Mouse (Mus musculus) MEL (cell line): ENCODE results near the gene Pgls.

Experiments used
- EP300 ChIP-seq, 2 experiments: IDR thresholded peaks; 2 replicates each; pipeline ENCODE4 v1.6.1; 2011; ENCODE audit warnings: improper control_type of control experiment in 2 of 2, low read length in 2 of 2, low read depth in 1 of 2, mild to moderate bottlenecking in 1 of 2
- GABPA ChIP-seq: IDR thresholded peaks from 2 replicates; pipeline ENCODE4 v1.6.1; 2012; ENCODE audit warnings: low read depth, mild to moderate bottlenecking, inconsistent platforms, low read length, improper control_type of control experiment, moderate library complexity
- MYB ChIP-seq: IDR thresholded peaks from 2 replicates; pipeline ENCODE4 v1.6.1; 2011; ENCODE audit warnings: mild to moderate bottlenecking, low read depth, low read length, improper control_type of control experiment
- POLR2AphosphoS2 ChIP-seq: IDR thresholded peaks from 2 replicates; pipeline ENCODE4 v1.6.1; 2011; ENCODE audit warnings: low read length, improper control_type of control experiment
- RAD21 ChIP-seq: IDR thresholded peaks from 2 replicates; pipeline ENCODE4 v1.6.1; 2011; ENCODE audit warnings: mild to moderate bottlenecking, low read depth, low read length, improper control_type of control experiment
- RCOR1 ChIP-seq: IDR thresholded peaks from 2 replicates; pipeline ENCODE4 v1.6.1; 2012; ENCODE audit warnings: low read depth, mild to moderate bottlenecking, inconsistent platforms, low read length, improper control_type of control experiment
- TBP ChIP-seq: IDR thresholded peaks from 2 replicates; pipeline ENCODE4 v1.8.0; 2011; ENCODE audit warnings: low read depth, low read length, improper control_type of control experiment

- TF ChIP-seq TBP (no peak), RAD21 (no peak), GABPA (no peak), POLR2AphosphoS2 (no peak), MYB (no peak), RCOR1 (no peak), EP300 (IDR thresholded peaks at IDR 0.05; ENCODE audit: low read depth in 1 of 2, low read length in 2 of 2) (no peak)
These were observed 48.2 kb upstream of the Pgls start for GRCm38 (mm10) chr8:71543755-71544154.
